Mouse (Mus musculus) embryonic facial prominence, embryonic 12.5 days (tissue): ENCODE results near the gene Nsun3. TPM values are rescaled to one million over a fixed set of nuclear protein-coding genes. Genes with fewer than 3 reads are reported as not detected.
"Not testable (repeated sequence)": the region's sequence is repeated elsewhere in the genome, so short reads cannot be mapped to it uniquely, and the experiment has no call there.

Experiments
- ATAC-seq: fragments of 200-750 bp; cut with Nextera tagmentation; 2 replicates; pipeline ENCODE4 v1.8.0; 2017; ENCODE audit not compliant: insufficient number of reproducible peaks, insufficient read depth, low FRiP score, low TSS enrichment
- H3K27ac ChIP-seq: fragments of 300-500 bp; sonication (generic); 2 replicates; pipeline ENCODE4 v1.5.1; 2016; ENCODE audit warnings: mild to moderate bottlenecking
- H3K27me3 ChIP-seq: fragments of 300-500 bp; sonication (generic); 2 replicates; pipeline ENCODE4 v1.6.1; 2016; ENCODE audit warnings: mild to moderate bottlenecking, moderate library complexity
- H3K36me3 ChIP-seq: fragments of 300-500 bp; sonication (generic); 2 replicates; pipeline ENCODE4 v1.6.1; 2016; ENCODE audit warnings: mild to moderate bottlenecking
- H3K4me1 ChIP-seq: fragments of 300-500 bp; sonication (generic); 2 replicates; pipeline ENCODE4 v1.6.1; 2016
- H3K4me2 ChIP-seq: fragments of 300-500 bp; sonication (generic); replicated peaks from 2 replicates; pipeline ENCODE4 v1.6.1; 2016; ENCODE audit warnings: mild to moderate bottlenecking, moderate library complexity
- H3K4me3 ChIP-seq: fragments of 300-500 bp; sonication (generic); 2 replicates; pipeline ENCODE4 v1.5.1; 2016; ENCODE audit warnings: mild to moderate bottlenecking
- H3K9ac ChIP-seq: fragments of 300-500 bp; sonication (generic); 2 replicates; pipeline ENCODE4 v1.6.1; 2016; ENCODE audit warnings: mild to moderate bottlenecking, moderate library complexity
- H3K9me3 ChIP-seq: fragments of 300-500 bp; sonication (generic); 2 replicates; pipeline ENCODE4 v1.6.1; 2016; ENCODE audit warnings: mild to moderate bottlenecking, moderate library complexity
- WGBS: fragments of 180-500 bp; shearing (Covaris S2); methylation state at CpG from one replicate; pipeline ENCODE4 v1.1.7; 2016; 5-methylcytosine and 5-hydroxymethylcytosine counted together
- microRNA-seq: library from miRNA; unstranded; fragments of <30 nt; microRNA quantifications from one replicate; pipeline ENCODE4, GENCODE M21; 2017
- polyA plus RNA-seq: library from polyadenylated mRNA; unstranded; fragments of >200 nt; fragmentation: Nextera tagmentation; extraction: Ambion mirVana; gene quantifications from 2 replicates; pipeline ENCODE4 v1.2.1, GENCODE M21; 2016

The Nsun3 gene
- polyA plus RNA-seq, 1 experiment from 2014 or later = 9.5 TPM

GRCm38 (mm10) chr16:62734359-62734758, 52.3 kb downstream of the Nsun3 start:
- Histone ChIP-seq H3K27me3 (no peaks in the 10 kb centered on the region), H3K36me3 (no peaks in the 10 kb centered on the region), H3K4me2 (no peak overlapping the region), H3K9ac (no peak overlapping the region), H3K4me3 (no peak overlapping the region), H3K9me3 (no peaks in the 10 kb centered on the region), H3K27ac (no peak overlapping the region), H3K4me1 (no peaks in the 10 kb centered on the region)
- WGBS = 93% methylated on average over 1 of the region's 1 CpGs
- no peak for ATAC-seq

- no peak overlapping the region for H3K4me3 ChIP-seq
- no peak overlapping the region for H3K9ac ChIP-seq
- no peak overlapping the region for H3K4me2 ChIP-seq
- WGBS = 56% methylated on average over 4 of the region's 4 CpGs
- H3K9me3 ChIP-seq = no peaks in the 10 kb centered on the region
- H3K36me3 ChIP-seq = no peaks in the 10 kb centered on the region
- no peaks in the 10 kb centered on the region for H3K4me1 ChIP-seq
- H3K27me3 ChIP-seq = no peaks in the 10 kb centered on the region
- ATAC-seq = no peak
- no peak overlapping the region for H3K27ac ChIP-seq
Observed at GRCm38 (mm10) chr16:62730291-62730690, 56.3 kb downstream of the Nsun3 start.

- no peaks in the 10 kb centered on the region for H3K27me3 ChIP-seq
- H3K9me3 ChIP-seq = no peaks in the 10 kb centered on the region
- H3K4me1 ChIP-seq = no peaks in the 10 kb centered on the region
- no peak overlapping the region for H3K9ac ChIP-seq
- ATAC-seq = no peak
- 77% methylated on average over 3 of the region's 3 CpGs for WGBS
- no peak overlapping the region for H3K4me3 ChIP-seq
- no peaks in the 10 kb centered on the region for H3K36me3 ChIP-seq
- no peak overlapping the region for H3K27ac ChIP-seq
- H3K4me2 ChIP-seq = no peak overlapping the region
Observed at GRCm38 (mm10) chr16:62729846-62730245, 56.8 kb downstream of the Nsun3 start.

GRCm38 (mm10) chr16:62718255-62718654, 68.4 kb downstream of the Nsun3 start:
- 91% methylated on average over 9 of the region's 11 CpGs for WGBS
- H3K27me3 ChIP-seq, H3K36me3 ChIP-seq, H3K9me3 ChIP-seq, ATAC-seq, H3K27ac ChIP-seq, H3K9ac ChIP-seq, H3K4me3 ChIP-seq, H3K4me2 ChIP-seq, H3K4me1 ChIP-seq: not testable (repeated sequence)

GRCm38 (mm10) chr16:62690436-62690835, 96.2 kb downstream of the Nsun3 start:
- H3K9ac ChIP-seq = no peak overlapping the region
- ATAC-seq = no peak
- H3K9me3 ChIP-seq = no peaks in the 10 kb centered on the region
- no peak overlapping the region for H3K4me2 ChIP-seq
- no peaks in the 10 kb centered on the region for H3K4me1 ChIP-seq
- H3K36me3 ChIP-seq = no peaks in the 10 kb centered on the region
- no peak overlapping the region for H3K4me3 ChIP-seq
- no peak overlapping the region for H3K27ac ChIP-seq
- WGBS = 87% methylated on average over 8 of the region's 8 CpGs
- H3K27me3 ChIP-seq = no peaks in the 10 kb centered on the region

- Histone ChIP-seq H3K4me3 (no peak overlapping the region), H3K36me3 (no peaks in the 10 kb centered on the region), H3K27me3 (no peaks in the 10 kb centered on the region), H3K9ac (no peak overlapping the region), H3K27ac (no peak overlapping the region), H3K4me1 (no peaks in the 10 kb centered on the region), H3K4me2 (no peak overlapping the region), H3K9me3 (no peaks in the 10 kb centered on the region)
- no peak for ATAC-seq
- WGBS = 68% methylated on average over 2 of the region's 2 CpGs
Observed at GRCm38 (mm10) chr16:62686073-62686472, 100.5 kb downstream of the Nsun3 start.

- Histone ChIP-seq H3K4me3 (no peak overlapping the region), H3K9me3 (no peaks in the 10 kb centered on the region), H3K4me2 (no peak overlapping the region), H3K4me1 (no peaks in the 10 kb centered on the region), H3K36me3 (no peaks in the 10 kb centered on the region), H3K9ac (no peak overlapping the region), H3K27me3 (no peaks in the 10 kb centered on the region), H3K27ac (no peak overlapping the region)
- ATAC-seq = no peak
- WGBS = 75% methylated on average over 4 of the region's 4 CpGs
Observed at GRCm38 (mm10) chr16:62685494-62685893, 101.1 kb downstream of the Nsun3 start.

Small RNAs within 50 kb of the gene (microRNA-seq; reads per million reads assigned to microRNA genes)
- gene Gm25986 = not detected

Other genes starting within 250 kb of the Nsun3 start
- gene Stx19, start 27.9 kb upstream of the Nsun3 start, polyA plus RNA-seq = 0.71 and 0.78 TPM in 2 replicates
- 24.4 and 26.1 TPM in 2 replicates for gene Arl13b, start 60.2 kb upstream of the Nsun3 start, polyA plus RNA-seq
- 30.5 and 34.8 TPM in 2 replicates for gene Pros1, start 67.5 kb upstream of the Nsun3 start, polyA plus RNA-seq